Mouse (Mus musculus) spleen, adult 2 months (tissue): ENCODE measurements around the gene Tmem184b. TPM values are rescaled to one million over a fixed set of nuclear protein-coding genes. Genes with fewer than 3 reads are reported as not detected.

Source experiments
- DNase-seq, 2 experiments: peaks; one replicate each; pipeline versions ENCODE4 v3.0.0 to v3.0.0-alpha.2; 2012 to 2021; ENCODE audit warnings: low spot score in 2 of 2, low read depth in 1 of 2
- H3K27ac ChIP-seq: fragments of 200-500 bp; 2 replicates; pipeline ENCODE4 v1.5.1; 2012; ENCODE audit warnings: low read length, inconsistent platforms; ENCODE audit not compliant: insufficient read depth
- H3K27me3 ChIP-seq: fragments of 200-500 bp; 2 replicates; pipeline ENCODE4 v1.6.1; 2012; ENCODE audit warnings: mild to moderate bottlenecking, moderate library complexity, low read length, inconsistent platforms; ENCODE audit not compliant: control insufficient read depth, insufficient read depth
- H3K36me3 ChIP-seq: fragments of 200-500 bp; 2 replicates; pipeline ENCODE4 v1.6.1; 2012; ENCODE audit warnings: mild to moderate bottlenecking, low read length, inconsistent platforms; ENCODE audit not compliant: control insufficient read depth, insufficient read depth
- H3K4me1 ChIP-seq: fragments of 200-500 bp; 2 replicates; pipeline ENCODE4 v1.6.1; 2011; ENCODE audit warnings: inconsistent platforms; ENCODE audit not compliant: control insufficient read depth, insufficient read depth, insufficient read length
- H3K4me3 ChIP-seq: fragments of 200-500 bp; 2 replicates; pipeline ENCODE4 v1.5.1; 2011; ENCODE audit warnings: mild to moderate bottlenecking, inconsistent platforms; ENCODE audit not compliant: insufficient read depth, insufficient read length; ENCODE audit errors: extremely low read depth
- CTCF ChIP-seq: fragments of 200-500 bp; IDR thresholded peaks from 2 replicates; pipeline ENCODE4 v1.5.1; 2011; ENCODE audit warnings: mild to moderate bottlenecking, inconsistent platforms; ENCODE audit not compliant: insufficient read depth, insufficient read length, insufficient replicate concordance; ENCODE audit errors: extremely low read depth
- POLR2A ChIP-seq: fragments of 200-500 bp; IDR thresholded peaks from 2 replicates; pipeline ENCODE4 v1.6.1; 2011; ENCODE audit warnings: low read depth, low read length, inconsistent platforms
- WGBS: fragments of 180-500 bp; shearing (Covaris S2); methylation state at CpG from one replicate; pipeline ENCODE4 v1.1.7; 2018; 5-methylcytosine and 5-hydroxymethylcytosine counted together
- polyA plus RNA-seq: library from polyadenylated mRNA; depleted of rRNA; stranded (reverse); fragments of >200 nt; gene quantifications from 2 replicates; pipeline ENCODE4 v1.2.3, GENCODE M21; 2012

Tmem184b gene
- polyA plus RNA-seq, 1 experiment: 89.7 TPM

DNA sequence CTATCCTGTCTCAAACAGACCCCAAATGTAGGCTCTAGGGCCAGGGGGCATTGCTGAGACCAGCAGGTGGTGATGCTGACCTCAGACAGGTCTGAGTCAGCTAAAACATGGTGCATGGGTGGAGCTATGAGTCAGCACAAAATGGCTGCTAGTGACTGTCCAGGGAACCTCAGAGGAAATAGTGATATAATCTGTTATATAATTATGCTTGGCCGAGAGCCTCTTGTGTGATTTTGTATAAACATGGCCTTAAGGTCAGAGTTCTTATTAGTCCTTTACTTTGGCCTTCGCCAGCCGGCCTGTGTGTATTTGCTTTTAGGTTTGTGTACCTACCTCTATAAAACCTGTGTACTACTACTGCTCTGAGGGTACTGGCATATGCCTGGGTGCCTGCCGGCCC is 70.0 kb downstream of the Tmem184b start:
- 82% methylated on average over 4 of the region's 4 CpGs for WGBS
- Histone ChIP-seq H3K4me3 (no peak overlapping the region), H3K36me3 (no peaks in the 10 kb centered on the region), H3K27me3 (no peaks in the 10 kb centered on the region), H3K4me1 (peaks cover 4% of the 10 kb centered on the region; the same call in 1 of the 2 replicates), H3K27ac (no peak overlapping the region)
- TF ChIP-seq CTCF (no peak), POLR2A (no peak)
- DNase-seq: no peak

DNA sequence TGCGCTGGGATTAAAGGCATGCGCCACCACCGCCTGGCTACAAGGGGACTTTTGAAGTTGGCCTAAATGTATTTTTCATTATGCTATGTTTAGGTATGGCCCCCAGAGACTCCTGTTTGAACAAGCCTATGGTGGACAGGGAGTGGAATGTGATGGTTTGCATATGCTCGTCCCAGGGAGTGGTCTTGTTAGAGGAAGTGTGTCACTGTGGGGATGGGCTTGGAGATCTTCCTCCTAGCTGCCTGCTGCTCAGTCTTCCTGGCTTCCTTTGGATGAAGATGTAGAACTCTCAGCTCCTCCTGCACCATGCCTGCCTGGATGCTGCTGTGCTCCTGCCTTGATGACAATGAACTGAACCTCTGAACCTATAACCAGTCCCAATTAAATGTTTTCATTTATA is 72.8 kb downstream of the Tmem184b start:
- Histone ChIP-seq H3K36me3 (no peaks in the 10 kb centered on the region), H3K27me3 (no peaks in the 10 kb centered on the region), H3K4me1 (peaks cover 10% of the 10 kb centered on the region; the same call in 1 of the 2 replicates), H3K27ac (no peak overlapping the region), H3K4me3 (no peak overlapping the region)
- WGBS: 63% methylated on average over 4 of the region's 4 CpGs
- TF ChIP-seq CTCF: no peak
- TF ChIP-seq POLR2A: no peak
- no peak for DNase-seq

DNA sequence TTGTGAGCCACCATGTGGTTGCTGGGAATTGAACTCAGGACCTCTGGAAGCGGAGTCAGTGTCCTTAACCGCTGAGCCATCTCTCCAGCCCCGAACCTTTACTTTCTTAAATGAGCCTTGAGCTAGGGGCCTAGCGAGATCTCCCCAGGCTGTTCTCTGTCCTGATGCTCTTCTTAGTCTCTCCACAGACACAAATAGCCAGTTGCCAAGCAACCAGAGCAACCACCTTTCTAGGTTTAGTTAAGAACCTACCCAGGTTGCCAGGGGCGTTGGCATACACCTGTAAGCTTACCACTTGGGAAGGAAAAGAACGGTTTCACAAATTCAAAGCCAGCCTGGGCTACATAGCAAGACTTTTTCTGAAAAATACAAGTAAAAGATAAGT is 73.4 kb downstream of the Tmem184b start:
- Histone ChIP-seq H3K36me3 (no peaks in the 10 kb centered on the region), H3K27ac (no peak overlapping the region), H3K4me3 (no peak overlapping the region), H3K27me3 (no peaks in the 10 kb centered on the region), H3K4me1 (peaks cover 6% of the 10 kb centered on the region; the same call in 1 of the 2 replicates)
- 90% methylated on average over 6 of the region's 6 CpGs for WGBS
- TF ChIP-seq POLR2A: no peak
- TF ChIP-seq CTCF: no peak
- no peak for DNase-seq

DNA sequence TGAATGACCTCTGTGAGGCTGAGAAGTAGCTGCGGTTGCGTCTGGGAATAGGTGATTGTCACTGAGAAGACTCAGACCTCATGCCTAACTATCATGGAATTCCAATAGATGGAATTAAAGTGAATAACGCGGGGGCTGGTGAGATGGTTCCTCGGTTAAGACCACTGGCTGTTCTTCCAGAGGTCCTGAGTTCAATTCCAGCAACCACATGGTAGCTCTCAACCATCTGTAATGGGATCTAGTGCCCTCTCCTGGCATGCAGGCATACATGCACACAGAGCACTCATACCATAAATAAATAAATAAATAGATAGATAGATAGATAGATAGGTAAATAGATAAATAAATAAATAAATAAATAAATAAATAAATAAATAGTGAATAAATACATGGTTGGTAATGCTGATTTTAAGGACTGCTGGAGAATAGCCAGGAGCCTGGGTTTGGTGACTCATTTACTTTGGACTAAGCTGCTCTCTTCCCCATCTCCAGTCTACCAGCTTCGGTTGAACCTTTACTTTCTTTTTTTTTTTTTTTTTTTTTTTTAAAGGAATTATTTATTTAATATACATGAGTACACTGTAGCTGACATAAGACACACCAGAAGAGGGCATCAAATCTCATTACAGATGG is 73.9 kb downstream of the Tmem184b start:
- no peak overlapping the region for H3K27ac ChIP-seq
- DNase-seq: no peak
- TF ChIP-seq POLR2A (no peak), CTCF (no peak)
- no peaks in the 10 kb centered on the region for H3K27me3 ChIP-seq
- H3K4me3 ChIP-seq: no peak overlapping the region
- 94% methylated on average over 6 of the region's 6 CpGs for WGBS
- H3K36me3 ChIP-seq: no peaks in the 10 kb centered on the region
- H3K4me1 ChIP-seq: peaks cover 7% of the 10 kb centered on the region; the same call in 1 of the 2 replicates

DNA sequence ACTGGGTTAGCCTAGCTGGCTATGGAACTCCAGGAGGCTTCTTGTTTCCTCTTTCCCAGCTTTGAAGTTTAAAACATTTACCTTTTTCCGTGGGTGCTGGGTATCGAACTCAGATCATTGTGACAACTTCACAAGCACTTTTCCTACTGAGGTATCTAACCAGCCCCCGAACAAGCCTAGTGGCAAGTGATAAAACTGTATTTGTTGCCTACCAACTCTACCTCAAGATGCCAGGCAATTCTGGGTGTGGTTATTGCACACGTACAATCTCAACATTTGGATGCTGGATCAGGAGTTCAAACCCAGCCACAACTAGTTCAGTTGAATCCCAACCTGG is 74.5 kb downstream of the Tmem184b start:
- TF ChIP-seq POLR2A (no peak), CTCF (no peak)
- Histone ChIP-seq H3K27ac (no peak overlapping the region), H3K4me1 (peaks cover 12% of the 10 kb centered on the region; the same call in 1 of the 2 replicates), H3K27me3 (no peaks in the 10 kb centered on the region), H3K36me3 (no peaks in the 10 kb centered on the region), H3K4me3 (no peak overlapping the region)
- 79% methylated on average over 4 of the region's 4 CpGs for WGBS
- DNase-seq: no peak

DNA sequence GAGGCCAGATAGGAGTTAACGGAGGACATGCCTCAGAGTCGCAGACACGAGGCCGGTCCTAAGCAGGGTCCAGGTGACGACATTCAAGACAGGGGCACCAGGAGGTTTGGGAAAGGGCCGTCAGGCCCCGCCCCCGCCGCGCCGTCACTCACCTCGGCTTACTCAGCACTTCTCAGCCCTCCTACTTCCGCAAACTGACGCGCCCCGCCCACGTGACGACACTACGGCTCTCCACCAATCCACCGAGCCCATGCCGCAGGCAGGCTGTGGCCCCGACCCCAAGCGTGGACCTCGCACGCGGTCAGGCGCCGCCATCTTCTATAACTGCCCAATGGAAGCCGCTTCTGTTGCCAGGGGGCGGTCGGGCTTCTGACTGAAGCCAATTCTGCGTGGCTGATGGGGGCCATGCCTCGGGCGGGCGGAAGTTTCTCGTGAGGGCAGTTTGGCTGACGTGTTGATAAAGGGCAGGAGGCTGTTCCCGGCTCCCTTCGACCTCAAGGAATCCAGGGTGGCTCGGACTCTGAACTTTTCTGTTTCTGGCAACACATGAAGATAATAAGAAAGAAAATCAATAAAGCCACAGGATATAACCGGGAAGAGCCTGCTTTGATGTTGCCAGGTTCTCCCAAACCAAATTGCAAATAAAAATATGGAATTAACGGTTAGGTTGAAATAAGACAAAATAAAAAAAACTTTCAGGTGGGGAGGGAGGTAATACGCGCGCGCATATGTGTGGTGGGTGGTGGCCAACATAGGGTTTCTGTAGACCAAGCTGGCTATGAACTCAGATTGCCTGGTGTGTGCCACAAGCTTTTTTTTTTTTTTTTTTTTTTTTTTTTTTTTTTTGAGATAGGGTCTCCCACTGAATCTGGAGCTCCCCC is 75.1 kb downstream of the Tmem184b start, which contains the start of gene Pla2g6:
Gene Pla2g6 (minus strand): TSS at position 333 of the 881 bp plus-strand sequence.
- no peak for TF ChIP-seq CTCF
- no peak for TF ChIP-seq POLR2A
- Histone ChIP-seq H3K36me3 (no peaks in the 10 kb centered on the region), H3K27ac (peak within 1 kb of the TSS; percentile 58), H3K27me3 (no peaks in the 10 kb centered on the region), H3K4me3 (peak within 1 kb of the TSS; percentile 81), H3K4me1 (peaks cover 18% of the 10 kb centered on the region; the same call in 1 of the 2 replicates)
- 2% methylated on average over 45 of the region's 46 CpGs for WGBS
- peak; percentile 95 to 98 for DNase-seq
